Mouse (Mus musculus) megakaryocyte-erythroid progenitor cell, adult 5-6 weeks (primary cell): ENCODE results near the gene Agmo. TPM values are rescaled to one million over a fixed set of nuclear protein-coding genes. Genes with fewer than 3 reads are reported as not detected.

Experiments used
- ATAC-seq: replicated peaks from 2 replicates; pipeline ENCODE4 v1.8.0; 2016; ENCODE audit warnings: mild to moderate bottlenecking, inconsistent platforms; ENCODE audit not compliant: severe bottlenecking, poor library complexity, low FRiP score, low TSS enrichment
- total RNA-seq, 2 experiments: library from RNA; stranded (forward) in 1 of 2; stranded (reverse) in 1 of 2; fragments of 200-1000, 215-1000 nt in 1 of 2; fragments of >200 nt in 1 of 2; fragmentation: Nextera tagmentation in 1 of 2; gene quantifications; 2 replicates each; pipeline ENCODE4 v1.2.3; 2014 to 2017

Gene Agmo
- total RNA-seq, 2 experiments from 2014 or later: 1.5 TPM; not detected in 1

- no peak for ATAC-seq
Observed at GRCm38 (mm10) chr12:37402541-37402940, 161.1 kb downstream of the Agmo start.

GRCm38 (mm10) chr12:37426350-37426749, 184.9 kb downstream of the Agmo start:
- ATAC-seq: no peak

- ATAC-seq: no peak
Observed at GRCm38 (mm10) chr12:37426750-37427149, 185.3 kb downstream of the Agmo start.

DNA sequence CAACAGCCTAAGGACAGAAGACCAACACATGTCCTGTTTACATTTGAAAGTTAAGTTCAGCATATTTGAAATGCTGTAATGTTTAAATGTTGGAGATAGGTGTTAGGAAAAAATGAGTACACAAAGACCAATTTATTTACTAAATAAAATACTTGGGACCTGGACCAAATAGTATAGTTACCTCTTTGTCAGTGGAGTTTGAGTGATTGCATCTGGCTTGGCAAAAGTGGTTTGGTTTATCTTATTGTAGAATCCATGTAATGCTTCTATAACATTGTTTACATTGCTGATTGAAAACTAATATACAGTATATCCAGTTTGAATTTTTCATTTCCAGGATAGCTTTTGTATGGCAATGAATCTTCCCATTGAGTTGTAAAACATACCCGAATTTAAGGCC, 193.0 kb downstream of the Agmo start:
- no peak for ATAC-seq

GRCm38 (mm10) chr12:37442486-37443013, 201.1 kb downstream of the Agmo start:
- ATAC-seq: no peak

- no peak for ATAC-seq
Observed at GRCm38 (mm10) chr12:37445255-37445654, 203.8 kb downstream of the Agmo start.

GRCm38 (mm10) chr12:37449597-37449996, 208.2 kb downstream of the Agmo start:
- no peak for ATAC-seq

- peak; percentile 68 for ATAC-seq
Observed at GRCm38 (mm10) chr12:37450366-37451156, 209.1 kb downstream of the Agmo start.

DNA sequence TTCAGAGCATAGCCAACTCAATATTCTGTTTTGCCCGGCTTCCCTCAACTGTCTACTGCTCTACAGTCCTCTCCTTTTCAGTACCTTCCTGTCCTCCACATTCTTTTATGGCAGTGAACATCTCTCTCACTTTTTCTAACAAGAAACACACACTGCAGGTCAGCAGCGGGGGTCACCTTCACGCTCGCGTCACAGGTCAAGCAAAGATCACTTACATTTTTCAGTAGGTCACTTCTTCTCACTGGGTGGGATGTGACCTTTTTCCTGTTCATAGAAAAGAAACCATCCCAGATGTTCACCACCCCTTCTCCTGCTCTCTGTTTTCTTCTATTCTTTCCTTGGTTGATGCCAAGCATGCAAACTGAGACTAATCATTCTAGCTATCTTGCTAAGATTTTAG, 230.2 kb downstream of the Agmo start:
- no peak for ATAC-seq

- no peak for ATAC-seq
Observed at GRCm38 (mm10) chr12:37476849-37477248, 235.4 kb downstream of the Agmo start.

DNA sequence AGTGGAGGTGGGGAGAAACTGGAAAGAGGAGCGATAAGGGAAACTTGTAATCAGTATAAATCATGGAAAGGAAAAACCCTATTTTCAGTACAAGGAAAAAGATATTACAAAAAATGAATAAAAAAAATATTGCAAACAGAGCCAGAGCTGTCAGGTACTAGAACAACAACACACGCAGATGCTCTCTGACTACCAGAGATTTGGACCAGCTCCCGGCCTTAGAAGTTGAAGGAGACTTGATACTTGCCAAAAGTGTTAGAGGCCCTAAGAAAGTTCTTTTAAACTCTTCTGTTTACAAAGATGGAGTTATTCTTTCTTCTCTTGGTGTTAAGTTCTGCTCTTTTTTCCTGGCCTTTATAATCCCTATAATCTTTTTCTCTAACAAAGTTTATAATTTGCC, 246.6 kb downstream of the Agmo start:
- ATAC-seq: no peak

- ATAC-seq: no peak
Observed at GRCm38 (mm10) chr12:37498871-37499270, 257.4 kb downstream of the Agmo start.

DNA sequence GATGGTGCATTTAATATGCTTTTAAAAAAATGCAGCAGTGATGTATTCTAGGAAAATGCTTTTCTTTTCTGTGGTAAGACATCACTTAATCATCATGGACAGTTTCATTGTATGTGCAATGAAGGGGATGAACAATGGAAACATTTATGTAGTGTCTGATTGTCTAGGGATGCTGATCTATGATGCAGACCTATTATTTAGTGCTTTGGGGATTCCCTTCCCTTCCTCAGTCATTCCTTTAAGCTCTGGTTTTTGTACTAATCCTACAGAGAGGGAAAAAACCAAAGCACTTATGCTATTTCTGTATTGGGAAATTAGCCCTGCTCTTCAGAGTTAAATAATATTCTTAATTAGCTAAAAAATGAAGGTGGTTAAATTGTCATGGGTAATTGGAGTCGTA, 266.0 kb downstream of the Agmo start:
- no peak for ATAC-seq

- ATAC-seq: no peak
Observed at GRCm38 (mm10) chr12:37507826-37508225, 266.4 kb downstream of the Agmo start.

GRCm38 (mm10) chr12:37521772-37522171, 280.3 kb downstream of the Agmo start:
- ATAC-seq: no peak

GRCm38 (mm10) chr12:37524662-37525061, 283.2 kb downstream of the Agmo start:
- no peak for ATAC-seq

- no peak for ATAC-seq
Observed at GRCm38 (mm10) chr12:37540994-37541393, 299.6 kb downstream of the Agmo start.

DNA sequence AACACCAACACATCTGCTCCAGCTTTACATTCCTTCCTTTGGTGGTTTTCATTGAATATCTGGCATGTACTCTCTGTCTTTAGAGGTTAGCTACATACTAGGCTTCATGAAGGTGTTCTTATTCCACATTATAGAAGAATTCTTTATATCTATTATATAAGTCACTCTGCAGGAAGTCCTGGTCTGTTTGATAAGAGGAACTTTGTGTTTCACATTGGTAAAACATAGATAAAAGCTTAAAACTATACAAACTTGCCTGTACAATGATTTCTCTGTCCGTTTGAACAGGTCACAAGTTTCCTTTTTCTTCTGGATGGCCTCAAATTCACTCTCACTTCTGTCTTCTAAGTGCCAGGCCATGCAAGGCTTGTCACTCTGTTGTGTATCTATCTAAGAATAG, 316.8 kb downstream of the Agmo start:
- no peak for ATAC-seq

GRCm38 (mm10) chr12:37565882-37566596, 324.6 kb downstream of the Agmo start:
- no peak for ATAC-seq

GRCm38 (mm10) chr12:37571922-37572321, 330.5 kb downstream of the Agmo start:
- ATAC-seq: no peak

- no peak for ATAC-seq
Observed at GRCm38 (mm10) chr12:37582777-37583176, 341.3 kb downstream of the Agmo start.
